Mouse (Mus musculus): ENCODE data around the gene Ankrd61.

- no peak for TF ChIP-seq CTCF (IDR thresholded peaks at IDR 0.05; ENCODE audit: borderline replicate concordance, extremely low read depth, insufficient read depth, insufficient read length)
- TF ChIP-seq POLR2A (IDR thresholded peaks at IDR 0.05; ENCODE audit: borderline replicate concordance, extremely low read depth, insufficient read depth, insufficient read length, poor library complexity, severe bottlenecking), result no peak
Observed at GRCm38 (mm10) chr5:143918120-143918519, 20.6 kb upstream of the Ankrd61 start.
